Mouse (Mus musculus): Measurements from ENCODE around the gene Ak7. TPM values are rescaled to one million over a fixed set of nuclear protein-coding genes. Genes with fewer than 3 reads are reported as not detected.

The Ak7 gene
- polyA plus RNA-seq, 1 experiment, result not detected

DNA sequence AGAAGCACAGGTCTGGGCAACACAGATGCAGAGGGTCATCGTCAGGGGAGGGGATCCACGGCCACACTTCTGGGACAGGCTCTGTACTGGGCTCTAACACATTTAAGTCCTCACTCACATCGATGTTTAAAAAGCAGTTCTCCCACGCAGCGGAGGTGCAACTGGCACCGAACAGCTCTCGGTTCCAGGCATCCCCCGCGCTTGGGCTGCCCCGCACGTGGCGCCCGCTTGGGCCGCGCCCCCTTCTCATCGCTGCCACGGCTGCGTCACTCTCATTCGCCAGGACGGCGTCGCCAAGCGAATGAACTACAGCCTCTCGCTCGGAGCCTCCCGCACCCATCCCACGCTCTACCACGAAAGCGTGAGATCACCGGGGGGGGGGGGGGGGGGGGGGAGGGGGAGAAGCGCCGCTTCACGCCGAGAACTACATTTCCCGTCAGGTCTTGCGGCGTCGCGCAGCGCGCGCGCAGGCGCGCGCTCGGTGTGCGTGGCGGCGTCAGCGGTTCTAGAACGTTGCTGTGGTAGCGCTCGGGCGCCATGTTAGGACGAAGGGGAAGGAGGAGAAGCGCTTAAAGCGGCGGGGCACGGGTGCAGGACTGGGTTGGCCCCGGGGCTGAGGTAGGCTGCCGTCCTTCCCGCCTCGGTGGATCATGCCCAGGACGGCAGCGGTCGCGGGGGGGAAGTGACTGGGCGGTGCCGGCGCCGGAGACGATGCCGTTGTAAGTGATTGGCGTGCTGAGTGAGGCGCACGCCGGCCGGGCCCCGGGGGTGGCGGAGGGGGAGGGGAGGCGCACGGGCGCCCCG, 78.6 kb downstream of the Ak7 start, which contains the start of gene Papola:
TSS of gene Papola (plus strand) at position 499 of the 804 bp plus-strand sequence.
- Histone ChIP-seq H3K27ac (ENCODE audit: insufficient read depth, low read depth, low read length) (peak within 1 kb of the TSS; percentile 100), H3K4me1 (ENCODE audit: control insufficient read depth, insufficient read depth, low read length) (peaks cover 27% of the 10 kb centered on the region), H3K4me3 (ENCODE audit: insufficient read depth, low read length) (peak within 1 kb of the TSS; percentile 93)
- no peak for TF ChIP-seq CTCF (IDR thresholded peaks at IDR 0.05; ENCODE audit: low read depth, low read length)
- no peak for TF ChIP-seq POLR2A (IDR thresholded peaks at IDR 0.05; ENCODE audit: borderline replicate concordance, low read depth, low read length)

- H3K27ac ChIP-seq (ENCODE audit: insufficient read depth, low read depth, low read length), result peak overlapping the region; percentile 100
- no peak for TF ChIP-seq CTCF (IDR thresholded peaks at IDR 0.05; ENCODE audit: low read depth, low read length)
- TF ChIP-seq POLR2A (IDR thresholded peaks at IDR 0.05; ENCODE audit: borderline replicate concordance, low read depth, low read length), result no peak
Observed at GRCm38 (mm10) chr12:105785000-105785774, 79.4 kb downstream of the Ak7 start.

DNA sequence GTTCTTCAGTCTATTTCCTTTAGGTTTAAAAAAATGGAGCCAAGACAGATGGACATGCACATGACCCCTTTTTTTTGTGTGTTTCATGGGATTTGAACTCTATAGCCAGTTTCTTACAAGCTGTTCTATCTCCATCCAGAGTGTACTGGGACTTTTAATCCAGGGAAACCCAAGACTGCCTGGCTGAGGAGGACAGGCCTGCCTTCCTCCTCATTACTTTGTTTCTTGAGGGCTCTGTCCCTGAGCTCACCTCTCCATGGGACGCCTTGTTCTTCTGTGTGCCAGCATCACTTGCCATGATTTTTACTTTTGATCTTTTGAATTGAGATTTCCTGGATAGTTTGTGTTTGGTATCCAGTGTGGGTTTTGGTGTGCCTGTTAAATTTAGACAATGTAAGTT, 80.3 kb downstream of the Ak7 start:
- peak overlapping the region; percentile 100 for H3K27ac ChIP-seq (ENCODE audit: insufficient read depth, low read depth, low read length)
- TF ChIP-seq POLR2A (IDR thresholded peaks at IDR 0.05; ENCODE audit: borderline replicate concordance, low read depth, low read length), result no peak
- no peak for TF ChIP-seq CTCF (IDR thresholded peaks at IDR 0.05; ENCODE audit: low read depth, low read length)
- peak overlapping the region; percentile 93 for H3K4me3 ChIP-seq (ENCODE audit: insufficient read depth, low read length)

More at GRCm38 (mm10) chr12:105785000-105785774, 79.4 kb downstream of the Ak7 start:
- H3K4me1 ChIP-seq (ENCODE audit: control insufficient read depth, insufficient read depth, low read length), result peaks cover 30% of the 10 kb centered on the region
- peak overlapping the region; percentile 93 for H3K4me3 ChIP-seq (ENCODE audit: insufficient read depth, low read length)

DNA sequence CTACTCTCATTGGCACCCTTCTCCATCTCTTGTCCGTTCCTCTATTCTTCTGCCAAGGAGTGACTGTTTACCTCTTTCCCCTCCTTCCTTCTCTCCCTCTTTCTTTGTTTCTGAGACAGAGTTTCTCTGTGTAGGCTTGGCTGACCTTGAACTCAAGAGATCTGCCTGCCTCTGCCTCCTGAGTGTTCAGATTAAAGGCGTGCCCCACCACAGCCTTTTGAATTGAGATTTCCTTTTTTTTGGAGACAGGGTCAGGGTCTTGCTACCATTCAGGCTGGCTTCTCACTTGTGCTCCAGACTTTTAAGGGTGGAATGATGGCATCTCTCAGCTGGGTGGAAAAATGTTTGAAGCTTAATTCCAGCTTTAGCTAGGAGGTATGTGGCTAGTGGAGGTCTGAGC, 81.8 kb downstream of the Ak7 start:
- peaks cover 25% of the 10 kb centered on the region for H3K4me1 ChIP-seq (ENCODE audit: control insufficient read depth, insufficient read depth, low read length)
- no peak overlapping the region for H3K27ac ChIP-seq (ENCODE audit: insufficient read depth, low read depth, low read length)
- no peak for TF ChIP-seq POLR2A (IDR thresholded peaks at IDR 0.05; ENCODE audit: borderline replicate concordance, low read depth, low read length)
- H3K4me3 ChIP-seq (ENCODE audit: insufficient read depth, low read length), result no peak overlapping the region

More for the DNA sequence above, 80.3 kb downstream of the Ak7 start:
- peaks cover 32% of the 10 kb centered on the region for H3K4me1 ChIP-seq (ENCODE audit: control insufficient read depth, insufficient read depth, low read length)

DNA sequence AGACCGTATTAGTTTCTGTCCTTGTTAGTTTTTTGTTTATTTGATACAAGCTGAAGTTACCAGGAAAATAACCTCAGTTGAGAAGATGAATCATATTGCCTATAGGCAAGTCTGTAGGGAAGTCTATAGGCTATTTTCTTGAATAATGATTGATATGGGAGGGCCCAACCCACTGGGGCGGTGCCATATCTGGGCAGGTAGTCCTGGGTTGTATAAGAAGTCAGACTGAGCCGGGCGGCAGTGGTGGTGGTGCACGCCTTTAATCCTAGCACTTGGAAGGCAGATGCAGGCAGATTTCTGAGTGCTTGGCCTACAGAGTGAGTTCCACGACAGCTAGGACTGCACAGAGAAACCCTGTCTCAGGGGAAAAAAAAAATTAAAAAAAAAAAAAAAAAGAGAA, 84.1 kb downstream of the Ak7 start:
- no peak for TF ChIP-seq POLR2A (IDR thresholded peaks at IDR 0.05; ENCODE audit: borderline replicate concordance, low read depth, low read length)
- TF ChIP-seq CTCF (IDR thresholded peaks at IDR 0.05; ENCODE audit: low read depth, low read length), result no peak
- Histone ChIP-seq H3K4me3 (ENCODE audit: insufficient read depth, low read length) (no peak overlapping the region), H3K27ac (ENCODE audit: insufficient read depth, low read depth, low read length) (no peak overlapping the region), H3K4me1 (ENCODE audit: control insufficient read depth, insufficient read depth, low read length) (peaks cover 26% of the 10 kb centered on the region)

DNA sequence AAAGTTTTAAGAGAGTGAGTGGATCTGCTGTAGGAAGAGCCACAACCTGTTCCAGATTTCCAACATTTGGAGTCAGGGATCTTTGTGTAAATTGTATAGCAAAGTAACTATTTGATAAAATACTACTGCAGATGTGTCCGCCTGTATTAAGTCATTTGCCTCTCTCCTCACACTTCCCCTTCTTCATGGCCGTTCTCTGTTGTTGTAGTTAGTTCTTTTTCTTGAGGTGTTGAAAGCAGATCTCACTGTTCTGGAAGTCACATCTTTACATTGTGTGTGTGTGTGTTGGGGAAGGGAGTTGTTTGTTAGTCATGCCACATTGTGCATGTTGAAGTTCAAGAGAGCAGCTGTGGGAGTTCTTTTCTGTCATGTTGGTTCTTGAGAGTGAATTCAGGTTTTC, 89.1 kb downstream of the Ak7 start:
- Histone ChIP-seq H3K4me3 (ENCODE audit: insufficient read depth, low read length) (no peak overlapping the region), H3K4me1 (ENCODE audit: control insufficient read depth, insufficient read depth, low read length) (peaks cover 34% of the 10 kb centered on the region), H3K27ac (ENCODE audit: insufficient read depth, low read depth, low read length) (no peak overlapping the region)
- no peak for TF ChIP-seq POLR2A (IDR thresholded peaks at IDR 0.05; ENCODE audit: borderline replicate concordance, low read depth, low read length)
- no peak for TF ChIP-seq CTCF (IDR thresholded peaks at IDR 0.05; ENCODE audit: low read depth, low read length)

DNA sequence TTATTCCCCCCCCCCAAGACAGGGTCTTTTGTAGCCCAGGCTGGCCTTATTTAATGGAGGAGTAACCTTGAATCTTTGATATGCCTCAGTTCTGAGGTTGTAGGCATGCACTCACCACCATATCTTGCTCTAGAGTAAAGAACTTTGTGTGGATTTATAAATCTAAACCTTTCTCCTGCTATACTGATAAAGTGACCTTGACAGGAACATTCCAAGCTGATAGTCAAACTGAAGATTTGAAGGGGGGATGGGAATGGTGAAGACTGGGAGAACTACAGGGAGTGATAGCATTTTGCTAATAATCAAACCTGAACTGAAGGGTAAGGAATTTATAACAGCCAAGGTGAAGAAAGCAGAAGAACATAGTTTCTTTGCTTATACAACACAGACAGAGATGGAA, 92.2 kb downstream of the Ak7 start:
- peaks cover 32% of the 10 kb centered on the region for H3K4me1 ChIP-seq (ENCODE audit: control insufficient read depth, insufficient read depth, low read length)
- H3K4me3 ChIP-seq (ENCODE audit: insufficient read depth, low read length), result no peak overlapping the region
- H3K27ac ChIP-seq (ENCODE audit: insufficient read depth, low read depth, low read length), result no peak overlapping the region
- TF ChIP-seq CTCF (IDR thresholded peaks at IDR 0.05; ENCODE audit: low read depth, low read length), result no peak
- no peak for TF ChIP-seq POLR2A (IDR thresholded peaks at IDR 0.05; ENCODE audit: borderline replicate concordance, low read depth, low read length)

- no peak for TF ChIP-seq POLR2A (IDR thresholded peaks at IDR 0.05; ENCODE audit: borderline replicate concordance, low read depth, low read length)
- TF ChIP-seq CTCF (IDR thresholded peaks at IDR 0.05; ENCODE audit: low read depth, low read length), result no peak
- peaks cover 16% of the 10 kb centered on the region for H3K4me1 ChIP-seq (ENCODE audit: control insufficient read depth, insufficient read depth, low read length)
- no peak overlapping the region for H3K4me3 ChIP-seq (ENCODE audit: insufficient read depth, low read length)
- H3K27ac ChIP-seq (ENCODE audit: insufficient read depth, low read depth, low read length), result no peak overlapping the region
Observed at GRCm38 (mm10) chr12:105805790-105806189, 100.0 kb downstream of the Ak7 start.

DNA sequence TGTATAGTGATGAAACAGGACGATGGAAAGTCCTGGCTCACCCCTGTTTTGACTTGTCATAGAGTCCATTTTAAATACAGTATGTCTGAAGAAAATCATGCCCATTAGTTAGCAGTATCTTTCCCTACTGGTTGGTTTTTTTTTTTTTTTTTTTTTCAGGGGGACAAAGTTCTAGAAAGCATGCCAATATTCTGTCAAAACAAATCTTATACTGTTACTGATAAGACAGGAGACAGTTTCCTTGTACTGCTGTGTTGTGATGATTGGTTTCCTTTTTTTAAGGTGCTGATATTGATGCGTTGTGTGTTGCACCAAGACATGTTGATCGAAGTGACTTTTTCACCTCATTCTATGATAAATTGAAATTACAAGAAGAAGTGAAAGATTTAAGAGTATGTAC, 100.4 kb downstream of the Ak7 start:
- TF ChIP-seq POLR2A (IDR thresholded peaks at IDR 0.05; ENCODE audit: borderline replicate concordance, low read depth, low read length), result no peak
- TF ChIP-seq CTCF (IDR thresholded peaks at IDR 0.05; ENCODE audit: low read depth, low read length), result no peak
- Histone ChIP-seq H3K4me1 (ENCODE audit: control insufficient read depth, insufficient read depth, low read length) (peaks cover 16% of the 10 kb centered on the region), H3K27ac (ENCODE audit: insufficient read depth, low read depth, low read length) (no peak overlapping the region), H3K4me3 (ENCODE audit: insufficient read depth, low read length) (no peak overlapping the region)

- TF ChIP-seq POLR2A (IDR thresholded peaks at IDR 0.05; ENCODE audit: borderline replicate concordance, low read depth, low read length) (no peak), CTCF (IDR thresholded peaks at IDR 0.05; ENCODE audit: low read depth, low read length) (no peak)
- H3K4me1 ChIP-seq (ENCODE audit: control insufficient read depth, insufficient read depth, low read length), result peaks cover 12% of the 10 kb centered on the region
- H3K27ac ChIP-seq (ENCODE audit: insufficient read depth, low read depth, low read length), result no peak overlapping the region
- no peak overlapping the region for H3K4me3 ChIP-seq (ENCODE audit: insufficient read depth, low read length)
Observed at GRCm38 (mm10) chr12:105807416-105807815, 101.6 kb downstream of the Ak7 start.

Data from bone marrow macrophage, adult 2 months (primary cell).